Mouse (Mus musculus) megakaryocyte, embryonic 14.5 days (primary cell): ENCODE data around the gene Tex11.

Source experiments
- FLI1 ChIP-seq: IDR thresholded peaks from 2 replicates; pipeline ENCODE4 v1.6.1; 2012; ENCODE audit warnings: low read length, inconsistent platforms, mixed read lengths
- GATA1 ChIP-seq: IDR thresholded peaks from 3 replicates; pipeline ENCODE4 v1.6.1; 2012; ENCODE audit warnings: mixed read lengths, low read length, inconsistent platforms, borderline replicate concordance

- no peak for TF ChIP-seq FLI1
- TF ChIP-seq GATA1 = no peak
These were observed at the start of gene Tex11 for GRCm38 (mm10) chrX:101059541-101059940.
